8 mouse cellular contexts compared by ENCODE assay signal in the genomic region with DNA sequence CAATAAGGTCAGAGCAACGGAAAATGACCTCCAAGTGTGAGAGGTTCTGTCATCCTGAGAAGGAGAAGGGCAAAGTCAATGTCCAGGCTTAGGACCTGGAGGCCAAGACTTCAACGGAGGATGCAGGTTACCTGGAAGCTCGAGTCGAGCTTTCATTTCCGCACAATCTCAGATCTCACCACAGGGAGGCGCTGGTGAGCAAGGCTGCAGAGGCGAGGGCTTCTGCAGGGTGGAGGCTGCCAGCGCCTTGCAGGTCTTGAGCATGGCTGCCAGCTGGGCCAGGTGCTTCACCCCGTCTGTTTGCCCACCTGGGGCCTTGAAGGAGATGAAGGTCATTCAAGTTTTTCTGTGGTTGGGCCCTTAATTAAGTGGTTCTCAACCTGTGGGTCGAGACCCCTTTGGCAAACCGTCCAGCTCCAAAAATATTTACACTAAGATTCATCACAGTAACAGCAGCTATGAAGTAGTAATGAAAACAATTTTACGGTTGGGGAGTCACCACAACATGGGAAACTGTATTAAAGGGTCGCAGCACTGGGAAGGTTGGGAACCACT. TPM values are rescaled to one million over a fixed set of nuclear protein-coding genes. Genes with fewer than 3 reads are reported as not detected.
DNase-seq lines count a peak whose midpoint lies in the region; ATAC-seq and TF ChIP-seq lines count a peak whose summit lies in the region.

No protein-coding gene starts in this region.

- 23% methylated on average over 13 of the region's 13 CpGs for WGBS in hindbrain, embryonic 10.5 days
- 26% methylated on average over 13 of the region's 13 CpGs for WGBS in hindbrain, embryonic 16.5 days
- 16% methylated on average over 13 of the region's 13 CpGs for WGBS in intestine, embryonic 15.5 days
- WGBS in midbrain, postnatal 0 days: 24% methylated on average over 13 of the region's 13 CpGs

- no peak overlapping the region for H3K27ac ChIP-seq in hindbrain, embryonic 10.5 days
- no peak overlapping the region for H3K27ac ChIP-seq in hindbrain, embryonic 16.5 days (ENCODE audit: low read depth, low read length)
- H3K27ac ChIP-seq in intestine, embryonic 15.5 days: no peak overlapping the region
- no peak overlapping the region for H3K27ac ChIP-seq in midbrain, postnatal 0 days (ENCODE audit: low read depth, low read length)

- H3K9ac ChIP-seq in hindbrain, embryonic 16.5 days (ENCODE audit: low read depth, low read length): no peak overlapping the region
- H3K9ac ChIP-seq in intestine, embryonic 15.5 days: no peak overlapping the region
- no peak overlapping the region for H3K9ac ChIP-seq in midbrain, postnatal 0 days (replicated peaks; ENCODE audit: low read length, poor library complexity, severe bottlenecking)

- intact Hi-C loops in left cerebral cortex, postnatal 25 days (cut with DNase I): loop anchor here (5.0 kb wide), 3 partner anchors 65 to 290 kb away; a partner anchor contains a TSS

- no peaks in the 10 kb centered on the region for H3K9me3 ChIP-seq in hindbrain, embryonic 10.5 days
- H3K9me3 ChIP-seq in hindbrain, embryonic 16.5 days (ENCODE audit: control insufficient read depth, low read length): no peaks in the 10 kb centered on the region
- no peaks in the 10 kb centered on the region for H3K9me3 ChIP-seq in intestine, embryonic 15.5 days
- H3K9me3 ChIP-seq in midbrain, postnatal 0 days (ENCODE audit: low read length): no peaks in the 10 kb centered on the region

- H3K36me3 ChIP-seq in hindbrain, embryonic 10.5 days: no peaks in the 10 kb centered on the region
- H3K36me3 ChIP-seq in hindbrain, embryonic 16.5 days (ENCODE audit: control insufficient read depth, insufficient read depth, low read length): no peaks in the 10 kb centered on the region
- H3K36me3 ChIP-seq in intestine, embryonic 15.5 days: no peaks in the 10 kb centered on the region
- no peaks in the 10 kb centered on the region for H3K36me3 ChIP-seq in midbrain, postnatal 0 days (ENCODE audit: insufficient read depth, low read length)

- DNase-seq in hindbrain, embryonic 10.5 days (ENCODE audit: low spot score): peak; percentile 87
- DNase-seq in cerebellum, adult 11-12 months: peak; percentile 81
- DNase-seq in frontal cortex, postnatal 36 days (ENCODE audit: low spot score in 2 of 2): peak; percentile 78
- DNase-seq in left cerebral cortex, postnatal 25 days (ENCODE audit: low spot score in 2 of 2): peak; percentile 65 to 69
- peak; percentile 77 for DNase-seq in midbrain, postnatal 0 days (ENCODE audit: low spot score)
- DNase-seq in spleen, postnatal 4 days (ENCODE audit: low spot score in 2 of 2): peak; percentile 82 to 95

- H3K4me2 ChIP-seq in hindbrain, embryonic 16.5 days (ENCODE audit: low read length): no peak overlapping the region
- no peak overlapping the region for H3K4me2 ChIP-seq in intestine, embryonic 15.5 days (replicated peaks)
- H3K4me2 ChIP-seq in midbrain, postnatal 0 days (ENCODE audit: low read depth, low read length, poor library complexity, severe bottlenecking): no peak overlapping the region

- ATAC-seq in hindbrain, embryonic 16.5 days: no peak
- ATAC-seq in intestine, embryonic 15.5 days: peak; percentile 62
- ATAC-seq in midbrain, postnatal 0 days (ENCODE audit: low FRiP score): 0 out of 2 replicates have a peak, but pooled peaks have one; percentile 28

- H3K4me1 ChIP-seq in hindbrain, embryonic 10.5 days (replicated peaks): peaks cover 36% of the 10 kb centered on the region
- H3K4me1 ChIP-seq in hindbrain, embryonic 16.5 days (ENCODE audit: control insufficient read depth, insufficient read depth, low read depth, low read length): peaks cover 3% of the 10 kb centered on the region; the same call in 1 of the 2 replicates
- peaks cover 13% of the 10 kb centered on the region for H3K4me1 ChIP-seq in intestine, embryonic 15.5 days (replicated peaks)
- no peaks in the 10 kb centered on the region; the same call in 1 of the 2 replicates for H3K4me1 ChIP-seq in midbrain, postnatal 0 days (ENCODE audit: insufficient read depth, low read length)

- TF ChIP-seq CTCF in midbrain, postnatal 0 days (IDR thresholded peaks at IDR 0.05): peak; percentile 93

- no peak overlapping the region for H3K4me3 ChIP-seq in hindbrain, embryonic 10.5 days
- H3K4me3 ChIP-seq in hindbrain, embryonic 16.5 days (ENCODE audit: low read length): no peak overlapping the region
- no peak overlapping the region for H3K4me3 ChIP-seq in intestine, embryonic 15.5 days (replicated peaks)
- no peak overlapping the region for H3K4me3 ChIP-seq in midbrain, postnatal 0 days (ENCODE audit: low read depth, low read length)

- no peaks in the 10 kb centered on the region for H3K27me3 ChIP-seq in hindbrain, embryonic 10.5 days (ENCODE audit: insufficient read depth, poor library complexity, severe bottlenecking)
- no peaks in the 10 kb centered on the region for H3K27me3 ChIP-seq in hindbrain, embryonic 16.5 days (replicated peaks; ENCODE audit: control insufficient read depth, insufficient read depth, low read length)
- no peaks in the 10 kb centered on the region for H3K27me3 ChIP-seq in intestine, embryonic 15.5 days (replicated peaks)
- no peaks in the 10 kb centered on the region for H3K27me3 ChIP-seq in midbrain, postnatal 0 days (ENCODE audit: insufficient read depth, low read length)

RNA-seq across cellular contexts. Expression of a gene that starts 29.9 kb away (rescaled TPM):
- 31.9 and 40.0 TPM in 2 replicates for polyA plus RNA-seq in hindbrain, embryonic 10.5 days (2016; fragmentation: Nextera tagmentation; extraction: Ambion mirVana)
- polyA plus RNA-seq in hindbrain, embryonic 16.5 days (2015; fragmentation: Nextera tagmentation; extraction: Ambion mirVana): 15.8 and 18.2 TPM in 2 replicates
- 94.4 and 105 TPM in 2 replicates for polyA plus RNA-seq in intestine, embryonic 15.5 days (2015; fragmentation: Nextera tagmentation; extraction: Ambion mirVana)
- total RNA-seq in left cerebral cortex, postnatal 25 days (2021): 10 to 100 TPM in 1 of 2 experiments, 1 to 10 TPM in 1; 9.7 to 11.8 TPM
- 4.8 and 10.8 TPM in 2 replicates for total RNA-seq in midbrain, postnatal 0 days (2014; rRNA removed)
- polyA plus RNA-seq in midbrain, postnatal 0 days (2015; fragmentation: Nextera tagmentation; extraction: Ambion mirVana): 14.5 and 16.9 TPM in 2 replicates
